Mouse (Mus musculus): ENCODE results near the gene Gng10.

The Gng10 gene

GRCm38 (mm10) chr4:59034918-59035785 lies at the start of gene Gng10:
Gng10 (plus strand) TSS chr4:59035088.
- DNase-seq (ENCODE audit: low spot score): peak; percentile 57

GRCm38 (mm10) chr4:58985157-58985648 lies 49.7 kb upstream of the Gng10 start:
- peak; percentile 67 for DNase-seq (ENCODE audit: low spot score)

GRCm38 (mm10) chr4:58986540-58987190 lies 48.2 kb upstream of the Gng10 start, which contains the start of gene Ptgr1:
Ptgr1 (minus strand) TSS chr4:58987119.
- peak; percentile 85 for DNase-seq (ENCODE audit: low spot score)

GRCm38 (mm10) chr4:58989303-58989898 lies 45.5 kb upstream of the Gng10 start:
- DNase-seq (ENCODE audit: low spot score): no peak

GRCm38 (mm10) chr4:58990609-58991434 lies 44.1 kb upstream of the Gng10 start:
- DNase-seq (ENCODE audit: low spot score): no peak

GRCm38 (mm10) chr4:58992195-58992594 lies 42.7 kb upstream of the Gng10 start:
- DNase-seq (ENCODE audit: low spot score): no peak

GRCm38 (mm10) chr4:58994762-58995161 lies 40.1 kb upstream of the Gng10 start, which contains the start of gene Dnajc25:
Dnajc25 (plus strand) TSS chr4:58995062.
- DNase-seq (ENCODE audit: low spot score): no peak

GRCm38 (mm10) chr4:58995251-58995693 lies 39.6 kb upstream of the Gng10 start:
- DNase-seq (ENCODE audit: low spot score): no peak

- DNase-seq (ENCODE audit: low spot score): no peak
Observed at GRCm38 (mm10) chr4:58997081-58997480, 37.8 kb upstream of the Gng10 start.

GRCm38 (mm10) chr4:58998688-58999087 lies 36.2 kb upstream of the Gng10 start:
- DNase-seq (ENCODE audit: low spot score): no peak

- peak; percentile 37 for DNase-seq (ENCODE audit: low spot score)
Observed at GRCm38 (mm10) chr4:58999686-59000085, 35.2 kb upstream of the Gng10 start.

GRCm38 (mm10) chr4:59000614-59001013 lies 34.3 kb upstream of the Gng10 start:
- no peak for DNase-seq (ENCODE audit: low spot score)

- DNase-seq (ENCODE audit: low spot score): peak; percentile 86
Observed at GRCm38 (mm10) chr4:59002948-59003805, 31.7 kb upstream of the Gng10 start, which contains the start of gene Gm20503. Gm20503 (plus strand) TSS chr4:59003210.

- DNase-seq (ENCODE audit: low spot score): no peak
Observed at GRCm38 (mm10) chr4:59003806-59004200, 31.1 kb upstream of the Gng10 start.

GRCm38 (mm10) chr4:59006211-59006610 lies 28.7 kb upstream of the Gng10 start:
- DNase-seq (ENCODE audit: low spot score): no peak

- DNase-seq (ENCODE audit: low spot score): no peak
Observed at GRCm38 (mm10) chr4:59007016-59007415, 27.9 kb upstream of the Gng10 start.

- no peak for DNase-seq (ENCODE audit: low spot score)
Observed at GRCm38 (mm10) chr4:59007974-59008373, 26.9 kb upstream of the Gng10 start.

GRCm38 (mm10) chr4:59009186-59009585 lies 25.7 kb upstream of the Gng10 start:
- no peak for DNase-seq (ENCODE audit: low spot score)

GRCm38 (mm10) chr4:59009696-59010095 lies 25.2 kb upstream of the Gng10 start:
- no peak for DNase-seq (ENCODE audit: low spot score)

GRCm38 (mm10) chr4:59011446-59011845 lies 23.4 kb upstream of the Gng10 start:
- no peak for DNase-seq (ENCODE audit: low spot score)
